Comparison of ENCODE assay signal across 8 mouse cellular contexts in the genomic region with DNA sequence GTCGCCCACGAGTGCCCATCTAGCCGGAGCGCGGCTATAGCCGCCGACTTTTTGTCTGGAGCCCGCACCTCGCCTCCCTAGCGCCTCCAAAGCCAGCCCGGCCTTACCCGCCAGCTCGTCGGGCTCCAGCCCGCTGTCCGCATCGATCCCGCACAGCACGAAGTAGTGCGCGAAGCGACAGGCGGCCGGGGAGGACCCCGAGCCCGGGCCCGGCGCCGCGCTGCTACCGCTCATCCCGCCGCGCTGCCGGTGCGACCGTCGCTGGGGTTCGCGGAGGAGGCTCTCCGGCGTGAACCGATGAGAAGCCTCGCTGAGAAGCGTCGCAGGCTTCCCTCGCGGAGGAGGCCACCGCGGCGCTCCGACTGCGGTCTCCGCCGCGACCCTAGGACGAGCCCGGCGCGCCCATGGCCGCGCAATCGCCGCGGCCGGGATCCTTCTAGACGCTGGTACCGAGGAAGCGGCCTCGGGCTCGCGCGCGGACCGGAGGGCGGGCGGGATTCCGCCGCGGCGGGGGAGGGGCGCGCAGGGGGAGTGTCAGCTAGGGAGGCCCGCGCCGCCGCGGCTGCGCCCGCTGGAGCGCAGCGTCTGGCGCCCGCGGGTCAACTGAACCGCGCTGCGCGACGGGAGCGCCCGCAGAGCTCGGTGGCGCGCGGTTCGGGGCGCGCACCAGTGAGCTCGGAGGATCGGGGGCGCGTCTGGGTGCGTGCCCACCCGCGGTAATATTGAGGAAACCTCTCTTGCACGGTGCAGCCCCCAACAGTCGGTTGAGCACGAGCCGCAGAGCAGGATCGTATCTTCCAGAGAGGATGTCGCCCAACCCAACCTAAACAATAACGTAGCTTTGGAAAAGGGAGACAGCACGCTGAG. TPM values are rescaled to one million over a fixed set of nuclear protein-coding genes. Genes with fewer than 3 reads are reported as not detected.
DNase-seq lines count a peak whose midpoint lies in the region; ATAC-seq and TF ChIP-seq lines count a peak whose summit lies in the region.

A gene (minus strand): TSS at position 605 of the 867 bp plus-strand sequence.

- ATAC-seq in lung, embryonic 15.5 days (ENCODE audit: borderline replicate concordance, extremely low read depth, low FRiP score, low TSS enrichment), result peak; percentile 94

- H3K9me3 ChIP-seq in hindbrain, embryonic 10.5 days, result no peaks in the 10 kb centered on the region
- no peaks in the 10 kb centered on the region for H3K9me3 ChIP-seq in lung, embryonic 15.5 days

- peak within 1 kb of the TSS; percentile 81 for H3K4me3 ChIP-seq in cerebellum, adult 2 months (replicated peaks; ENCODE audit: insufficient read depth, low read depth, low read length)
- peak within 1 kb of the TSS; percentile 86 for H3K4me3 ChIP-seq in hindbrain, embryonic 10.5 days
- H3K4me3 ChIP-seq in lung, embryonic 15.5 days, result peak within 1 kb of the TSS; percentile 87

- DNase-seq in ES-CJ7 (ENCODE audit: low read depth, low spot score), result peak; percentile 57
- peak; percentile 86 to 89 for DNase-seq in cerebellum, adult 2 months
- DNase-seq in frontal cortex, adult 2 months (ENCODE audit: extremely low spot score in 1 of 2, low spot score in 1 of 2), result peak; percentile 61 to 82
- DNase-seq in hindbrain, embryonic 10.5 days (ENCODE audit: low spot score), result peak; percentile 81
- DNase-seq in layer of hippocampus, adult 9-11 months, result peak; percentile 87
- peak; percentile 68 for DNase-seq in ovary, postnatal 14 days (ENCODE audit: low spot score)
- DNase-seq in thymus, postnatal 25 days, result peak; percentile 44

- WGBS in cerebellum, adult 2 months, result under 1% methylated on average over 124 of the region's 124 CpGs
- WGBS in hindbrain, embryonic 10.5 days, result under 1% methylated on average over 124 of the region's 124 CpGs
- WGBS in lung, embryonic 15.5 days, result under 1% methylated on average over 112 of the region's 124 CpGs

- peak within 1 kb of the TSS; percentile 97 for H3K27ac ChIP-seq in cerebellum, adult 2 months (ENCODE audit: insufficient read depth, low read length)
- peak within 1 kb of the TSS; percentile 98 for H3K27ac ChIP-seq in hindbrain, embryonic 10.5 days
- H3K27ac ChIP-seq in lung, embryonic 15.5 days, result peak within 1 kb of the TSS; percentile 95

- peak within 1 kb of the TSS; percentile 78 for H3K9ac ChIP-seq in lung, embryonic 15.5 days

- peaks cover 4% of the 10 kb centered on the region; the same call in 1 of the 2 replicates for H3K4me1 ChIP-seq in cerebellum, adult 2 months (ENCODE audit: control insufficient read depth, insufficient read depth, low read length)
- peaks cover 10% of the 10 kb centered on the region; the same call in 1 of the 2 replicates for H3K4me1 ChIP-seq in hindbrain, embryonic 10.5 days (replicated peaks)
- no peaks in the 10 kb centered on the region for H3K4me1 ChIP-seq in lung, embryonic 15.5 days

- no peaks in the 10 kb centered on the region for H3K36me3 ChIP-seq in hindbrain, embryonic 10.5 days
- H3K36me3 ChIP-seq in lung, embryonic 15.5 days, result no peaks in the 10 kb centered on the region

- peak; percentile 31; the same call in 1 of the 2 replicates for TF ChIP-seq POLR2A in cerebellum, adult 2 months (IDR thresholded peaks at IDR 0.05; ENCODE audit: borderline replicate concordance, insufficient read depth, low read length)

- no peaks in the 10 kb centered on the region for H3K27me3 ChIP-seq in cerebellum, adult 2 months (ENCODE audit: control insufficient read depth, insufficient read depth, low read length)
- no peaks in the 10 kb centered on the region for H3K27me3 ChIP-seq in hindbrain, embryonic 10.5 days (ENCODE audit: insufficient read depth, poor library complexity, severe bottlenecking)
- H3K27me3 ChIP-seq in lung, embryonic 15.5 days, result no peaks in the 10 kb centered on the region

- peak within 1 kb of the TSS; percentile 90 for H3K4me2 ChIP-seq in lung, embryonic 15.5 days

- TF ChIP-seq CTCF in cerebellum, adult 2 months (IDR thresholded peaks at IDR 0.05; ENCODE audit: borderline replicate concordance, insufficient read depth, low read depth, low read length), result no peak

RNA-seq across cellular contexts. Expression of the gene that starts here (rescaled TPM):
- 19.5 and 19.9 TPM in 2 replicates for polyA plus RNA-seq in cerebellum, adult 2 months (2012; rRNA removed)
- polyA plus RNA-seq in frontal cortex, adult 2 months (2012; rRNA removed), result 23.1 and 24.1 TPM in 2 replicates
- 10.5 and 11.0 TPM in 2 replicates for polyA plus RNA-seq in hindbrain, embryonic 10.5 days (2016; fragmentation: Nextera tagmentation; extraction: Ambion mirVana)
- 5.5 and 5.8 TPM in 2 replicates for polyA plus RNA-seq in lung, embryonic 15.5 days (2015; fragmentation: Nextera tagmentation; extraction: Ambion mirVana)

Comparison
In these comparisons a context has a peak if more than half of its experiments do, and no peak if none do; other contexts are left out.
1. Peak in every context shown above with its lines: DNase-seq, ATAC-seq, H3K4me3 ChIP-seq and H3K27ac ChIP-seq.